Mouse (Mus musculus) heart, embryonic 13.5 days (tissue): ENCODE data around the gene Aig1. TPM values are rescaled to one million over a fixed set of nuclear protein-coding genes. Genes with fewer than 3 reads are reported as not detected.
A peak's percentile ranks its signal among the peaks of the same experiment; 100 is the strongest.

ENCODE experiments used
- ATAC-seq: fragments of 200-750 bp; cut with Nextera tagmentation; 2 replicates; pipeline ENCODE4 v1.8.0; 2017; ENCODE audit warnings: moderate TSS enrichment; ENCODE audit not compliant: insufficient number of reproducible peaks, low FRiP score, low TSS enrichment; ENCODE audit errors: extremely low read depth
- H3K27ac ChIP-seq: fragments of 300-500 bp; sonication (generic); replicated peaks from 2 replicates; pipeline ENCODE4 v1.5.1; 2015; ENCODE audit warnings: moderate library complexity, mild to moderate bottlenecking, inconsistent platforms
- H3K27me3 ChIP-seq: fragments of 300-500 bp; sonication (generic); replicated peaks from 2 replicates; pipeline ENCODE4 v1.6.1; 2015; ENCODE audit warnings: mild to moderate bottlenecking, inconsistent platforms
- H3K36me3 ChIP-seq: fragments of 300-500 bp; sonication (generic); 2 replicates; pipeline ENCODE4 v1.6.1; 2015; ENCODE audit warnings: mild to moderate bottlenecking, inconsistent platforms
- H3K4me1 ChIP-seq: fragments of 300-500 bp; sonication (generic); 2 replicates; pipeline ENCODE4 v1.6.1; 2015; ENCODE audit warnings: inconsistent platforms
- H3K4me2 ChIP-seq: fragments of 300-500 bp; sonication (generic); 2 replicates; pipeline ENCODE4 v1.6.1; 2015; ENCODE audit warnings: inconsistent platforms, mild to moderate bottlenecking, moderate library complexity
- H3K4me3 ChIP-seq: fragments of 300-500 bp; sonication (generic); 2 replicates; pipeline ENCODE4 v1.5.1; 2015; ENCODE audit warnings: moderate library complexity, mild to moderate bottlenecking, inconsistent platforms
- H3K9ac ChIP-seq: fragments of 300-500 bp; sonication (generic); 2 replicates; pipeline ENCODE4 v1.6.1; 2015; ENCODE audit warnings: inconsistent platforms, mild to moderate bottlenecking, moderate library complexity
- H3K9me3 ChIP-seq: fragments of 300-500 bp; sonication (generic); 2 replicates; pipeline ENCODE4 v1.6.1; 2016; ENCODE audit warnings: inconsistent platforms
- WGBS: fragments of 180-500 bp; shearing (Covaris S2); methylation state at CpG from one replicate; pipeline ENCODE4 v1.1.7; 2015; ENCODE audit warnings: mixed read lengths; 5-methylcytosine and 5-hydroxymethylcytosine counted together
- polyA plus RNA-seq: library from polyadenylated mRNA; unstranded; fragments of >200 nt; fragmentation: Nextera tagmentation; extraction: Ambion mirVana; gene quantifications from 2 replicates; pipeline ENCODE4 v1.2.1, GENCODE M21; 2015

Gene Aig1
- polyA plus RNA-seq, 1 experiment from 2014 or later, result 52.3 TPM

GRCm38 (mm10) chr10:13726206-13726605 is 142.6 kb downstream of the Aig1 start:
- Histone ChIP-seq H3K36me3 (peaks cover 5% of the 10 kb centered on the region; the same call in 1 of the 2 replicates), H3K27me3 (no peaks in the 10 kb centered on the region), H3K27ac (no peak overlapping the region; the same call in 1 of the 2 replicates), H3K4me2 (no peak overlapping the region), H3K9me3 (0 out of 2 replicates have a peak, but pooled peaks cover 5% of the 10 kb centered on the region), H3K4me1 (peaks cover 7% of the 10 kb centered on the region; the same call in 1 of the 2 replicates), H3K4me3 (no peak overlapping the region), H3K9ac (no peak overlapping the region)
- no peak; the same call in 1 of the 2 replicates for ATAC-seq
- WGBS, result 81% methylated on average over 2 of the region's 2 CpGs

- Histone ChIP-seq H3K9me3 (0 out of 2 replicates have a peak, but pooled peaks cover 5% of the 10 kb centered on the region), H3K4me2 (no peak overlapping the region), H3K9ac (no peak overlapping the region), H3K4me3 (no peak overlapping the region), H3K4me1 (peaks cover 7% of the 10 kb centered on the region; the same call in 1 of the 2 replicates), H3K27me3 (no peaks in the 10 kb centered on the region), H3K36me3 (peaks cover 5% of the 10 kb centered on the region; the same call in 1 of the 2 replicates), H3K27ac (no peak overlapping the region)
- no peak for ATAC-seq
- WGBS, result 56% methylated on average over 3 of the region's 3 CpGs
Observed at GRCm38 (mm10) chr10:13725276-13725675, 143.5 kb downstream of the Aig1 start.

GRCm38 (mm10) chr10:13716132-13716531 is 152.6 kb downstream of the Aig1 start:
- WGBS, result 51% methylated on average over 2 of the region's 2 CpGs
- Histone ChIP-seq H3K9me3 (no peaks in the 10 kb centered on the region), H3K9ac (no peak overlapping the region), H3K4me2 (no peak overlapping the region), H3K4me3 (no peak overlapping the region), H3K4me1 (peaks cover 18% of the 10 kb centered on the region), H3K36me3 (no peaks in the 10 kb centered on the region), H3K27me3 (no peaks in the 10 kb centered on the region), H3K27ac (peak overlapping the region; percentile 48)
- no peak for ATAC-seq

GRCm38 (mm10) chr10:13715584-13715983 is 153.2 kb downstream of the Aig1 start:
- Histone ChIP-seq H3K4me3 (no peak overlapping the region), H3K4me2 (no peak overlapping the region), H3K9me3 (no peaks in the 10 kb centered on the region), H3K27ac (no peak overlapping the region), H3K36me3 (no peaks in the 10 kb centered on the region), H3K4me1 (peaks cover 18% of the 10 kb centered on the region), H3K9ac (no peak overlapping the region), H3K27me3 (no peaks in the 10 kb centered on the region)
- 86% methylated on average over 6 of the region's 6 CpGs for WGBS
- no peak for ATAC-seq

DNA sequence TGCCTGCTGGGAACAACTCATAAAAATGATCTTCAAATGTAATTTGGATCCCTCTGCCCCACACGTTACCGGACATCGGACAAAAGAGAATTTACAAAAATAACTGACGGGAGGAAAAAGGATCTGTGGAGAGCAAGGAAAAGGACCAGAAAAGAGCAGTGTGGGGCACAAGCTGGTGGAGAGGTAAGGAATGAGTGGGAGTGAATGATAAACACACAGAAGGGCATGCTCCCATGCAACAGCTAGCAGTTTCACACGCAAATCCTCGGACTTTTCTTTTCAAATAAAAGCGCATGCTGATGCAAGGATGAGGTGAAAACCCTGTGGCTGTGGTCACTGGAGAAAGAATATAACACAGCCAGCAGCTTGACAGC is 153.9 kb downstream of the Aig1 start:
- H3K27me3 ChIP-seq, result no peaks in the 10 kb centered on the region
- ATAC-seq, result no peak
- no peak overlapping the region for H3K4me3 ChIP-seq
- peaks cover 18% of the 10 kb centered on the region for H3K4me1 ChIP-seq
- H3K27ac ChIP-seq, result no peak overlapping the region
- no peak overlapping the region for H3K4me2 ChIP-seq
- H3K36me3 ChIP-seq, result no peaks in the 10 kb centered on the region
- WGBS, result 72% methylated on average over 7 of the region's 7 CpGs
- H3K9ac ChIP-seq, result peak overlapping the region; percentile 34; the same call in 1 of the 2 replicates
- no peaks in the 10 kb centered on the region for H3K9me3 ChIP-seq

- Histone ChIP-seq H3K4me3 (no peak overlapping the region), H3K4me1 (peaks cover 18% of the 10 kb centered on the region), H3K9me3 (no peaks in the 10 kb centered on the region), H3K4me2 (no peak overlapping the region), H3K27ac (no peak overlapping the region), H3K9ac (peak overlapping the region; percentile 34; the same call in 1 of the 2 replicates), H3K36me3 (no peaks in the 10 kb centered on the region), H3K27me3 (no peaks in the 10 kb centered on the region)
- no peak for ATAC-seq
- WGBS, result 56% methylated on average over 9 of the region's 9 CpGs
Observed at GRCm38 (mm10) chr10:13714199-13714919, 154.4 kb downstream of the Aig1 start.

- Histone ChIP-seq H3K4me2 (no peak overlapping the region), H3K4me1 (peaks cover 18% of the 10 kb centered on the region), H3K9me3 (no peaks in the 10 kb centered on the region), H3K27ac (no peak overlapping the region), H3K36me3 (no peaks in the 10 kb centered on the region), H3K4me3 (no peak overlapping the region), H3K27me3 (no peaks in the 10 kb centered on the region), H3K9ac (no peak overlapping the region)
- no peak for ATAC-seq
- 87% methylated on average over 5 of the region's 5 CpGs for WGBS
Observed at GRCm38 (mm10) chr10:13713711-13714110, 155.1 kb downstream of the Aig1 start.

DNA sequence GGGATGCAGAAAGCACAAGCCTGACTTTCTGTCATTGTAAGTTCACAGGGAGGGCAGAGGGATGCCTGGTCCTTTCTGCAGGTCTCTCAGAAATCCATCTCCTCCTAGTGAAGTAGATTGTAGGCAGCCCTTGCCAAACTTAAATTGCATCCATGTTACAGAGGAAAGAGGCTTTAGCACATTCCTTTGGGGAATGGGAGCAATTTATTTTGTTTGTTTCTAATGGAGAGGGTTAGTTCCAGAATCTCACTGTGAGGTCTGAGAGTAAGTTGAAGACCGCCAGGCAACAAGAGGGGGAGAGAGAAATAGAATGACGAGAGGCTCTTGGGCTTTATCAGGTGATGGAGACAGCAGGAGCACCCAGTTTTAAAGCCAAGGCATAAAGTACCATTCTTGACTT is 155.7 kb downstream of the Aig1 start:
- H3K4me1 ChIP-seq, result peaks cover 18% of the 10 kb centered on the region
- no peaks in the 10 kb centered on the region for H3K9me3 ChIP-seq
- no peaks in the 10 kb centered on the region for H3K36me3 ChIP-seq
- WGBS, result 56% methylated on average over 2 of the region's 2 CpGs
- no peak overlapping the region for H3K9ac ChIP-seq
- H3K4me2 ChIP-seq, result no peak overlapping the region
- H3K4me3 ChIP-seq, result no peak overlapping the region
- H3K27ac ChIP-seq, result no peak overlapping the region
- ATAC-seq, result no peak
- no peaks in the 10 kb centered on the region for H3K27me3 ChIP-seq

DNA sequence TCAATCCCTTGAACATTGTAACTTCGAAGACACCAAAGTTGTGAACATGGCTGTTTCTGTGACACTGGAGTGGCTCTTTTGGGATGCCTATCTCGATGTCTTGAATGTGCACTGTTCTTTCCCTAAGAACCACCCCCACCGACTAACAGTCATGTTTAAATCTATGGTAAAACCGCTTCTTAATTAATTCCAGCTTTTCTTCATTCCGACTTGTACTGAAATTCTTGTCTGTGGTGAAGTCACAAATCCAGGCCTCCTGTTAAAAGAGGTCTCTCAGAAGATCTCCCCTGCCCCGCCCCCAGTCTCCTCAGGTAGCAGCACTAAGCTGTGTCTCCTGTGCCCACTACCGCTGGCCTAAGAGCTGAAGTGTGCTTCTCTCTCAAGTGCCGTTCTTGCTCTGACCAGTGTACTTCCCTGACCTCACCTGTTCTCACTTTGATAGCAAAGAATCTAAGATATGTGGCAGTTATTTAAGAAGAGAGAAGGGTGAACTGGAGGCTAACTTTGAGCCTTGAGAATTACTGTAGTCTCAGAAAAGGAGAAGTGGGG is 157.4 kb downstream of the Aig1 start:
- ATAC-seq, result no peak
- H3K36me3 ChIP-seq, result no peaks in the 10 kb centered on the region
- no peak overlapping the region for H3K27ac ChIP-seq
- WGBS, result 75% methylated on average over 8 of the region's 8 CpGs
- H3K4me1 ChIP-seq, result peaks cover 28% of the 10 kb centered on the region
- H3K27me3 ChIP-seq, result no peaks in the 10 kb centered on the region
- H3K4me2 ChIP-seq, result no peak overlapping the region
- H3K4me3 ChIP-seq, result no peak overlapping the region
- H3K9me3 ChIP-seq, result no peaks in the 10 kb centered on the region
- no peak overlapping the region for H3K9ac ChIP-seq

GRCm38 (mm10) chr10:13705771-13706170 is 163.0 kb downstream of the Aig1 start:
- H3K27ac ChIP-seq, result no peak overlapping the region
- 20% methylated on average over 4 of the region's 4 CpGs for WGBS
- no peak overlapping the region for H3K9ac ChIP-seq
- no peaks in the 10 kb centered on the region for H3K27me3 ChIP-seq
- no peak overlapping the region for H3K4me3 ChIP-seq
- no peaks in the 10 kb centered on the region for H3K9me3 ChIP-seq
- no peak overlapping the region for H3K4me2 ChIP-seq
- H3K36me3 ChIP-seq, result no peaks in the 10 kb centered on the region
- peaks cover 36% of the 10 kb centered on the region for H3K4me1 ChIP-seq
- no peak for ATAC-seq

- H3K4me3 ChIP-seq, result no peak overlapping the region
- ATAC-seq, result no peak
- no peaks in the 10 kb centered on the region for H3K36me3 ChIP-seq
- H3K9ac ChIP-seq, result no peak overlapping the region
- H3K4me1 ChIP-seq, result peaks cover 35% of the 10 kb centered on the region
- 18% methylated on average over 6 of the region's 6 CpGs for WGBS
- no peak overlapping the region for H3K27ac ChIP-seq
- H3K9me3 ChIP-seq, result no peaks in the 10 kb centered on the region
- no peaks in the 10 kb centered on the region for H3K27me3 ChIP-seq
- peak overlapping the region; percentile 46 for H3K4me2 ChIP-seq
Observed at GRCm38 (mm10) chr10:13702688-13703087, 166.1 kb downstream of the Aig1 start.

- H3K36me3 ChIP-seq, result no peaks in the 10 kb centered on the region
Observed at GRCm38 (mm10) chr10:13702043-13702442, 166.7 kb downstream of the Aig1 start.

More at GRCm38 (mm10) chr10:13702043-13702442, 166.7 kb downstream of the Aig1 start:
- H3K27me3 ChIP-seq, result no peaks in the 10 kb centered on the region
- no peak for ATAC-seq
- no peak overlapping the region for H3K4me2 ChIP-seq
- H3K4me3 ChIP-seq, result no peak overlapping the region
- no peak overlapping the region for H3K27ac ChIP-seq
- no peak overlapping the region for H3K9ac ChIP-seq
- peaks cover 29% of the 10 kb centered on the region for H3K4me1 ChIP-seq
- WGBS, result 53% methylated on average over 8 of the region's 8 CpGs
- H3K9me3 ChIP-seq, result no peaks in the 10 kb centered on the region
